Mouse (Mus musculus) midbrain, embryonic 11.5 days (tissue): ENCODE measurements at regions not wholly inside any gene's neighbourhood (a gene's known extent, or its start where the extent isn't known, plus 50 kb on each side); places are given as distances from the start of the nearest gene placed in this dataset.
A peak's percentile ranks its signal among the peaks of the same experiment; 100 is the strongest.

Experiments
- ATAC-seq: fragments of 200-750 bp; cut with Nextera tagmentation; 2 replicates; pipeline ENCODE4 v1.8.0; 2017; ENCODE audit warnings: moderate TSS enrichment, moderate library complexity; ENCODE audit not compliant: low FRiP score
- DNase-seq: peaks from one replicate; pipeline ENCODE4 v3.0.0; 2015; ENCODE audit warnings: low spot score; ENCODE audit errors: missing footprints
- H3K27ac ChIP-seq: fragments of 300-500 bp; sonication (generic); 2 replicates; pipeline ENCODE4 v1.5.1; 2014; ENCODE audit warnings: low read depth, low read length
- H3K27me3 ChIP-seq: fragments of 300-500 bp; sonication (generic); 2 replicates; pipeline ENCODE4 v1.6.1; 2014; ENCODE audit warnings: mild to moderate bottlenecking, low read length, moderate library complexity, mixed read lengths; ENCODE audit not compliant: control insufficient read depth, insufficient read depth
- H3K36me3 ChIP-seq: fragments of 300-500 bp; sonication (generic); 2 replicates; pipeline ENCODE4 v1.6.1; 2014; ENCODE audit warnings: mild to moderate bottlenecking, low read length, moderate library complexity, mixed read lengths; ENCODE audit not compliant: control insufficient read depth, insufficient read depth
- H3K4me1 ChIP-seq: fragments of 300-500 bp; sonication (generic); 2 replicates; pipeline ENCODE4 v1.6.1; 2014; ENCODE audit warnings: low read length; ENCODE audit not compliant: control insufficient read depth, insufficient read depth
- H3K4me2 ChIP-seq: fragments of 300-500 bp; sonication (generic); 2 replicates; pipeline ENCODE4 v1.6.1; 2014; ENCODE audit warnings: mild to moderate bottlenecking, moderate library complexity
- H3K4me3 ChIP-seq: fragments of 300-500 bp; sonication (generic); 2 replicates; pipeline ENCODE4 v1.5.1; 2014; ENCODE audit warnings: low read depth, low read length
- H3K9ac ChIP-seq: fragments of 300-500 bp; sonication (generic); 2 replicates; pipeline ENCODE4 v1.6.1; 2014; ENCODE audit warnings: low read length
- H3K9me3 ChIP-seq: fragments of 300-500 bp; sonication (generic); 2 replicates; pipeline ENCODE4 v1.6.1; 2016; ENCODE audit warnings: low read length; ENCODE audit not compliant: control insufficient read depth
- WGBS: fragments of 180-500 bp; shearing (Covaris S2); extraction: QIAGEN DNeasy Blood & Tissue Kit; methylation state at CpG from one replicate; pipeline ENCODE4 v1.1.7; 2014; 5-methylcytosine and 5-hydroxymethylcytosine counted together

DNA sequence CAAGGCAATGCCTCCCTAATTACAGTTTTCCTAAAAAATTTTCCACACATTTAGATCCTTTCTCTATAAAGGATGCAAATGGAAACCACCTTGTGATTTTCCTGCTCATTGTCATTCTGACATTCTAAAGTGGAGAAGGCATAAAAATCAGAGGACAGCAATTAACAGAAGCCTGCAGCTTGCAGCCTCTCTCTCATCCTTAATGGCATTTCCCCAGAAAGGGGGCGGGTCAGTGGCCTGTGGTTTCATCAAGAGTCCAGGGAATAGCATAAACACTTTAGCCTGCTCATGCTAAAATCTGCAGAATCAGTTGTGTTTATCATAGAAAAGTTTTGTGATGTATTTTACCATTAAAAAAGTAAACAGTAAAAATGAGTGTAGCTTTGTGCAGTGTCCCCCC lies 117.3 kb downstream of the Klf6 start:
- Histone ChIP-seq H3K36me3 (no peaks in the 10 kb centered on the region), H3K9ac (no peak overlapping the region), H3K27me3 (no peaks in the 10 kb centered on the region), H3K27ac (no peak overlapping the region), H3K9me3 (no peaks in the 10 kb centered on the region), H3K4me2 (no peak overlapping the region), H3K4me1 (no peaks in the 10 kb centered on the region), H3K4me3 (no peak overlapping the region)
- DNase-seq, result no peak
- 74% methylated on average over 1 of the region's 1 CpGs for WGBS
- ATAC-seq, result no peak

DNA sequence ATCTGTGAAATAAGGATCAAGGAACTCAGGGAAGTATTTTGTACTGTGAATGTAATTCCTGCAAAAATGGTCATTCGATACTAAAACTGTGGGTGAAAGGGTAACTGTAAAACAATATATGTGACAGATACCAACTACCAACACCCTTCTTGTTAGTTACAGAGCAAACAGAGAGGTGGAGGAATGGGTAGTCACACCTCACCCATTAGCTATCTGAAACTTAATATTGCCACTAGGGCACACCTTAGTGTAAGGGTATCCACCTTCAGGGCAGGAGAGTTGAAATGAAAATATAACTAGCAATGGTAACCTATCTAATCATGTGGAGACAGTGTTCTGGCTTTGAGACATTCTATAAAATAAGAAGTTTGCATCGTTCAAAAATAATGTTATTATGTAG lies 126.2 kb downstream of the Klf6 start:
- ATAC-seq (no peak), DNase-seq (no peak)
- H3K27me3 ChIP-seq, result no peaks in the 10 kb centered on the region
- no peak overlapping the region for H3K4me3 ChIP-seq
- no peak overlapping the region for H3K9ac ChIP-seq
- no peaks in the 10 kb centered on the region for H3K9me3 ChIP-seq
- H3K36me3 ChIP-seq, result no peaks in the 10 kb centered on the region
- WGBS, result 96% methylated on average over 2 of the region's 2 CpGs
- H3K4me2 ChIP-seq, result no peak overlapping the region
- H3K27ac ChIP-seq, result no peak overlapping the region
- H3K4me1 ChIP-seq, result no peaks in the 10 kb centered on the region

DNA sequence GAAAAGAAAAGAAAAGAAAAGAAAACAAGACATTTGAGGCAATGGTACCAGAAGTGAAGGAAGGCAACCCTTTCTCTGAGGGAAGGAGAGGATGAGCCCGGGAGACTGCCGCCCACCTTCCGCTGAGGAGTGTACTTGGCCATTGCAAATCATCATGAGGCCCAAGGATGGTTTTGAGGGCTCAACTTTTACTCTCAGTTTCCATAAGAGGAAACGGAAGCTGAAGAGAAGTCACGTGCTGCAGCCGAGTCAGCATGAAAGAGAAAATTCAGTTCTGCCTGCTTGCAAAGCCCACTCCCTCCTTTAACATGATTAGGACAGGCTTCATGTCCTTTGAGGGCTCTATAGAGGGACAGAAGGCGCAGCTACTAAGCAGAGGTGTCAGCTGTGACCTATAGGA lies 127.1 kb downstream of the Klf6 start:
- ATAC-seq (no peak), DNase-seq (no peak)
- Histone ChIP-seq H3K27me3 (no peaks in the 10 kb centered on the region), H3K27ac (no peak overlapping the region), H3K36me3 (no peaks in the 10 kb centered on the region), H3K4me3 (no peak overlapping the region), H3K9ac (no peak overlapping the region), H3K4me2 (no peak overlapping the region), H3K9me3 (no peaks in the 10 kb centered on the region), H3K4me1 (no peaks in the 10 kb centered on the region)
- WGBS, result 84% methylated on average over 7 of the region's 7 CpGs

DNA sequence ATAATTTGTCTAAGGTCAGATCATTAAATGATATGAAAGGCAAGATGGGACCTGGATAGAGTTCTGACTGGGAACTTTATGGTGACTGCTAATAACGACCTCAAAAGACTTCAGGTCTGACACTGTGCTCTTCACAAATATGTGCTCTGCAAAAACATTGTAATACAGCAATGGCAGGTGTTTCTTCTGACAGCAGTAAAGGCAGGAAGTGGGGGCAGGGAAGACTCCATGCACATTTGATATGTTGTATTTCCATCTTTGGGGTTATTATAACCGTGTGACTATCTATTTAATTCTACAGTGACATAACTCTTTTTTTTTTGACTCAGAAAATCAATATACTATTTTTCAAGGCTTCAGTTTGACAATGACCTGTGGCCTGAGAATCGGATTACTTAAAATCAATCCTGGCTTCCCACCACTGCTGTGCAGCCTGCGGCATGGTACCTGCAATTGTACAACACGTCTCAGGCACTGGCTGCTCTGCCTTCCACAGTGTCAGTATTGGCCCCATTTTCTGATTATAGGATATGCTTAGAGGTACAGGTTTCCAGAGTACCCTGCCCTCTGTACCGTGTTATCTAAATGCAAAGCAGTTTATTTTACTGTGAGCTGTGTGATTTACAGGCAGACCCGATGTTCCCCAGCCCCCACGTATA lies 139.4 kb downstream of the Klf6 start:
- Histone ChIP-seq H3K27ac (no peak overlapping the region), H3K4me3 (no peak overlapping the region), H3K27me3 (no peaks in the 10 kb centered on the region), H3K9me3 (no peaks in the 10 kb centered on the region), H3K4me1 (no peaks in the 10 kb centered on the region), H3K36me3 (no peaks in the 10 kb centered on the region), H3K9ac (no peak overlapping the region), H3K4me2 (no peak overlapping the region)
- DNase-seq, result no peak
- 84% methylated on average over 8 of the region's 8 CpGs for WGBS
- ATAC-seq, result peak; percentile 61; the same call in 1 of the 2 replicates

DNA sequence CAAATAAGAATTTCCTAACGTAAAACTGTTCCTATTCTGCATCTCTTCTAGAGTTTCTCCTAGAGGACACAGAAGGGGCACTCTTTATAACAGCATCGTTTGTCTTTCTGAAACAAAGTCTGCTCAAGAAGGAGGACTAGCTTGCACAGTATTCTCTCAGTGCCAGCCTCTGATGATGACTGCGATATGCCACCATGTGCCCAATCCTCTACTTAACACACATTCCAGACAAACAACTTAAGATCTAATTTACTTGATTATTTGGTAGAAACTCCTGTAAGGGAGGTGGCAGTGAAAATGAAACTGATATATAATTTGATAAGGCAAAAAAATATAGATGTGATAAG lies 139.9 kb downstream of the Klf6 start:
- Histone ChIP-seq H3K9me3 (no peaks in the 10 kb centered on the region), H3K36me3 (no peaks in the 10 kb centered on the region), H3K27ac (no peak overlapping the region), H3K4me2 (no peak overlapping the region), H3K9ac (no peak overlapping the region), H3K4me1 (no peaks in the 10 kb centered on the region), H3K4me3 (no peak overlapping the region), H3K27me3 (no peaks in the 10 kb centered on the region)
- ATAC-seq, result no peak
- DNase-seq, result no peak
- 90% methylated on average over 3 of the region's 3 CpGs for WGBS

DNA sequence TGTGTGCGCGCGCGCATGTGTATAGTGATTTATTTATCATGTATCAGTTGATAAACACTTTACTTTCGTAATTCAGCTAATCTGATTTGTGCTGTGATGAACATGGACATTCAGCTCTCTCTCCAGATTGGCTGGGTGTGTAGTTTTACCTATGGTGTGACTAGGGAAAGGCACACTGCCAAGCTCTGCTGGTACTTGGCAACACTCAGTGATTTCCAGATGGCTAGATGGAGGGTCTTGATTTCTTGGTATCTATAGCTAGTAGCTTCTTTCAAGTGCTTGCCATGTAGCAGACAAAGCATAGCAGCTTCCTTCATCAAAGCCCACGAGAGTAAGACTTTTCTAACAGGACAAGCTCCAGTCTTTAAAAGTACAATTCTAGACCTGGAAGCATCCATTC lies 144.6 kb downstream of the Klf6 start:
- ATAC-seq, result no peak
- H3K4me3 ChIP-seq, result no peak overlapping the region
- DNase-seq, result no peak
- no peak overlapping the region for H3K27ac ChIP-seq
- no peaks in the 10 kb centered on the region for H3K36me3 ChIP-seq
- H3K4me1 ChIP-seq, result no peaks in the 10 kb centered on the region
- no peaks in the 10 kb centered on the region for H3K9me3 ChIP-seq
- no peak overlapping the region for H3K9ac ChIP-seq
- no peak overlapping the region for H3K4me2 ChIP-seq
- no peaks in the 10 kb centered on the region for H3K27me3 ChIP-seq
- 94% methylated on average over 6 of the region's 6 CpGs for WGBS

DNA sequence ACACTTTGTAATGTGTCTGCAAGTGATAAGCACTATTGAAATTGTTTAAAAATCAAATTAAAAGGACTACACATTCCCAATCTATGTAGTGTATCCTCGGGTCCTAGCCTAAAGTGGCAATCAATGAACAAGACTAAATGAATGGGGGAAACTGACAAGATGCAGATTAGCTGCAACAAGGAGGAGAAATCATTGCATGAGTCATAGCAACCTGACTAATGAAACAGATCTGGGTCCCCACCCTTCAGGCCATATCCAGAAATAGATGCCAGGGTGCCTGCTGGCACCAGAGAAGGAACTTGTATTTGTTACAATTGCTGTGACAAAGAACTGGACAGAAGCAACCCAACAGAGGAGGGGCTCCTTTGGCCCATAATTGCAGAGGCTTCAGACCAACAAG lies 148.4 kb downstream of the Klf6 start:
- Histone ChIP-seq H3K9ac (no peak overlapping the region), H3K27me3 (no peaks in the 10 kb centered on the region), H3K9me3 (no peaks in the 10 kb centered on the region), H3K4me1 (no peaks in the 10 kb centered on the region), H3K4me3 (no peak overlapping the region), H3K36me3 (no peaks in the 10 kb centered on the region), H3K27ac (no peak overlapping the region), H3K4me2 (no peak overlapping the region)
- DNase-seq (no peak), ATAC-seq (no peak)
- 80% methylated on average over 1 of the region's 1 CpGs for WGBS

DNA sequence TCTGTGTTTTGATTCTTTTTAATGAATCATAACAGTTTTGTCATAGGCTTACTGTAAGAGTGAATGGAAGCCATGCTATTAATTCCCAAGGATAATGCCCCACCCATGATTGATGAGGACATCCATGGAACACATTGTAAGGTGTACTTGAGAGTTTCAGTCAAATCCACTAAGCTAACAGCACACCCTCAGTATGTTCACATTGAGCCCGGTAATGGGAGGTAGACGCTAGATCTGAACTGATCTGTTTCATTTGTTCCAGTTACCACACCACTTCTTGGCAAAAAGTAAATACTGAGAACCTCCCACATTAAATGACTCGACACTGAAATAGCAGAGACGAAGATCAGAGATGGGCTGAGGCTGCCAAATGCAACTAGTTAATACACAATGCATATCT lies 165.9 kb downstream of the Klf6 start:
- H3K4me1 ChIP-seq, result no peaks in the 10 kb centered on the region
- no peak for DNase-seq
- H3K27me3 ChIP-seq, result no peaks in the 10 kb centered on the region
- WGBS, result 89% methylated on average over 4 of the region's 4 CpGs
- no peaks in the 10 kb centered on the region for H3K9me3 ChIP-seq
- H3K9ac ChIP-seq, result no peak overlapping the region
- H3K4me2 ChIP-seq, result no peak overlapping the region
- H3K36me3 ChIP-seq, result no peaks in the 10 kb centered on the region
- ATAC-seq, result no peak
- H3K27ac ChIP-seq, result no peak overlapping the region
- no peak overlapping the region for H3K4me3 ChIP-seq

DNA sequence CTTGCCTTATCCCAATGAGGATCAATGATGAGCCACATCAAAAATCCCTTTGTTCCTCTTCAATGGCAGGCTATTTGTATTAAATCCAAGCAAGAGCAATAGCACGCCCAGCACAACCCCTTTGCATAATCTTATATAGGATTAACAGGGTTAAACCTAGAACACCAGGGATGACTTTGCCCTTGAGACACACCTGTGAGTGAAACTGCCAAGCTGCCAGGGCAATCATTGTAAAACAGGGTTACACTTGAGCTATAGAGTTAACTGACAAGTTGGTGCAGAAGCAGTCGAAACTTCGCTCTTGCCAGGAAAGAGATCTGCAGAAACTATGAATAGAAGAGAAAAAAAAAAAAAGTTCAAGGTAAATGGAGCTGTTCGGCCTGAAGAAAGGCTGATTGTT lies 167.6 kb downstream of the Klf6 start:
- no peak overlapping the region for H3K4me3 ChIP-seq
- H3K4me1 ChIP-seq, result no peaks in the 10 kb centered on the region
- H3K9me3 ChIP-seq, result no peaks in the 10 kb centered on the region
- ATAC-seq (no peak), DNase-seq (no peak)
- H3K27me3 ChIP-seq, result no peaks in the 10 kb centered on the region
- H3K27ac ChIP-seq, result no peak overlapping the region
- no peaks in the 10 kb centered on the region for H3K36me3 ChIP-seq
- no peak overlapping the region for H3K4me2 ChIP-seq
- H3K9ac ChIP-seq, result no peak overlapping the region
- WGBS, result 70% methylated on average over 4 of the region's 4 CpGs

DNA sequence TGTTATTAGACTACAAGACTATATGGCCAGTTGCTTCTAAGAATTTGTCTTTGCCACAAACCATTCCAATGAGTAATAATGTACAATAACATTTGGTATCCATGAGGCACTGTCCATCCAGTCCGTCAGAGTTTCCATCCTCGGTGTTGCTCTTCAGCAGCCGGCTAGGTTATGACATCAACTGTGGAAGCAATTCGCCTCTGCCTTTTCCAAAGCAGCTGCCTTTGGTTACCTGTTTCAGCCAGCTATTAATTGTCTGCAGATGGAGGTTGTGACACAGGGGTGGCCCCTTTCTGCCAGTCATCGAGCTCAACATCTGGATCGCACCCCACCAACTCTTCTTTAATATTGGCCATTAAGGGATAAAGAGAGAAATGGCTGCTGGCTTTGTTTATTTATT lies 168.2 kb downstream of the Klf6 start:
- no peak for DNase-seq
- ATAC-seq, result no peak

More for the DNA sequence above, 168.2 kb downstream of the Klf6 start:
- no peak overlapping the region for H3K4me3 ChIP-seq
- 82% methylated on average over 6 of the region's 6 CpGs for WGBS
- H3K9ac ChIP-seq, result no peak overlapping the region
- H3K9me3 ChIP-seq, result no peaks in the 10 kb centered on the region
- H3K4me2 ChIP-seq, result no peak overlapping the region
- no peaks in the 10 kb centered on the region for H3K4me1 ChIP-seq
- no peaks in the 10 kb centered on the region for H3K27me3 ChIP-seq
- H3K36me3 ChIP-seq, result no peaks in the 10 kb centered on the region
- no peak overlapping the region for H3K27ac ChIP-seq
